Mouse (Mus musculus) adipose tissue, adult 10 weeks (tissue): ENCODE results near the gene Htr1d. TPM values are rescaled to one million over a fixed set of nuclear protein-coding genes. Genes with fewer than 3 reads are reported as not detected.

ENCODE experiments used
- polyA plus RNA-seq: library from polyadenylated mRNA; stranded (reverse); fragments of 350-450 nt; fragmentation: Illumina TruSeq; extraction: RNeasy Lipid Tissue Mini Kit (QIAGEN cat#74804); gene quantifications from one replicate; pipeline ENCODE4 v1.2.3, GENCODE M21; 2014; ENCODE audit warnings: low read depth, low replicate concordance

Htr1d gene
- not detected for polyA plus RNA-seq

GRCm38 (mm10) chr4:136423224-136423623 is at the start of gene Htr1d:
Htr1d (plus strand) TSS chr4:136423524.

GRCm38 (mm10) chr4:136462086-136462838 is 38.9 kb downstream of the Htr1d start, which contains the start of gene 6030445D17Rik:
6030445D17Rik (plus strand) TSS chr4:136462250.

GRCm38 (mm10) chr4:136469371-136469903 is 46.1 kb downstream of the Htr1d start, which contains the start of gene Luzp1:
Luzp1 (plus strand) TSS chr4:136469761.

Other genes with a start within 250 kb of the Htr1d start
- gene Asap3, start 217.2 kb upstream of the Htr1d start, polyA plus RNA-seq = 5.0 TPM
- gene Tcea3, start 175.8 kb upstream of the Htr1d start, polyA plus RNA-seq = 17.5 TPM
- gene Zfp46, start 138.8 kb upstream of the Htr1d start, polyA plus RNA-seq = 20.5 TPM
- 58.4 TPM for gene Hnrnpr, start 112.6 kb upstream of the Htr1d start, polyA plus RNA-seq
- gene 6030445D17Rik, start 38.7 kb downstream of the Htr1d start, polyA plus RNA-seq = 0.58 TPM
- gene Luzp1, start 46.2 kb downstream of the Htr1d start, polyA plus RNA-seq = 18.3 TPM
- 41.1 TPM for gene Kdm1a, start 179.2 kb downstream of the Htr1d start, polyA plus RNA-seq
- 1.3 TPM for gene Tex46, start 186.9 kb downstream of the Htr1d start, polyA plus RNA-seq
- gene Lactbl1, start 199.1 kb downstream of the Htr1d start, polyA plus RNA-seq = not detected